Comparison of ENCODE assay signal across 11 mouse cellular contexts in genomic region chr6:33763970-33764369, GRCm38 (mm10).
DNase-seq lines count a peak whose midpoint lies in the region; ATAC-seq lines count a peak whose summit lies in the region.
"Had no signal": no experiment of that assay in that cellular context is flagged by ENCODE, and none has a peak within 500 bp of the region (broad histone marks: within the 10 kb centered on the region; RNA-seq: fewer than 3 reads in every experiment).

No protein-coding gene starts in this region.

- no peak for DNase-seq in heart, adult 11 months
- DNase-seq in left cerebral cortex, postnatal 4 days, result peak; percentile 61
- DNase-seq in left cerebral cortex, postnatal 10 days (ENCODE audit: extremely low spot score in 1 of 2, low spot score in 2 of 2), result no peak
- DNase-seq in cerebellum, adult 11-12 months, result peak; percentile 27
- DNase-seq in cerebellum, postnatal 14 days, result peak; percentile 27 to 42
- no peak for DNase-seq in adrenal gland, adult 8-10 months
- DNase-seq in T-cell, adult 2 months (ENCODE audit: low spot score), result no peak
- DNase-seq: gastrocnemius, adult 2 months had no signal

- no peaks in the 10 kb centered on the region for H3K36me3 ChIP-seq in heart, embryonic 15.5 days
- H3K36me3 ChIP-seq: embryonic facial prominence, embryonic 13.5 days had no signal

- no peaks in the 10 kb centered on the region for H3K9me3 ChIP-seq in heart, embryonic 15.5 days (replicated peaks)
- H3K9me3 ChIP-seq: embryonic facial prominence, embryonic 13.5 days had no signal

- 0 out of 2 replicates have a peak, but pooled peaks cover 3% of the 10 kb centered on the region for H3K4me1 ChIP-seq in heart, embryonic 15.5 days (replicated peaks)
- H3K4me1 ChIP-seq: embryonic facial prominence, embryonic 13.5 days had no signal

- 0 out of 2 replicates have a peak, but pooled peaks have one; percentile 14 for ATAC-seq in heart, embryonic 15.5 days (replicated peaks; ENCODE audit: insufficient number of reproducible peaks, insufficient read depth, low FRiP score, low read depth)

- H3K4me2 ChIP-seq in heart, embryonic 15.5 days, result no peak overlapping the region
- H3K4me2 ChIP-seq: embryonic facial prominence, embryonic 13.5 days; liver, embryonic 11.5 days had no signal

- H3K9ac ChIP-seq in heart, embryonic 15.5 days, result no peak overlapping the region
- H3K9ac ChIP-seq: embryonic facial prominence, embryonic 13.5 days had no signal

- no peaks in the 10 kb centered on the region for H3K27me3 ChIP-seq in heart, embryonic 15.5 days
- H3K27me3 ChIP-seq: embryonic facial prominence, embryonic 13.5 days had no signal

- intact Hi-C loops in left cerebral cortex, postnatal 4 days (cut with DNase I), result no loop called here
- intact Hi-C loops in left cerebral cortex, postnatal 10 days (cut with DNase I), result no loop called here

- no peak overlapping the region for H3K4me3 ChIP-seq in heart, embryonic 15.5 days
- H3K4me3 ChIP-seq: embryonic facial prominence, embryonic 13.5 days; gastrocnemius, adult 2 months had no signal

- no peak overlapping the region for H3K27ac ChIP-seq in heart, embryonic 15.5 days
- H3K27ac ChIP-seq: embryonic facial prominence, embryonic 13.5 days had no signal

- 47% methylated on average over 3 of the region's 3 CpGs for WGBS in heart, embryonic 15.5 days

Comparison
In these comparisons a context has a peak if more than half of its experiments do, and no peak if none do; other contexts are left out.
1. DNase-seq: peak in left cerebral cortex, postnatal 4 days (single experiment), cerebellum, adult 11-12 months (single experiment) and cerebellum, postnatal 14 days (2 of 2); none in heart, adult 11 months (single experiment), left cerebral cortex, postnatal 10 days (0 of 2), adrenal gland, adult 8-10 months (single experiment) and T-cell, adult 2 months (single experiment).